Mouse (Mus musculus) limb, embryonic 11.5 days (tissue): ENCODE data around the gene Kif20b. TPM values are rescaled to one million over a fixed set of nuclear protein-coding genes. Genes with fewer than 3 reads are reported as not detected.

Source experiments
- ATAC-seq: fragments of 200-750 bp; cut with Nextera tagmentation; 2 replicates; pipeline ENCODE4 v1.8.0; 2017; ENCODE audit warnings: low read depth; ENCODE audit not compliant: insufficient number of reproducible peaks, low FRiP score, low TSS enrichment
- DNase-seq: peaks from one replicate; pipeline ENCODE4 v3.0.0-alpha.2; 2015; ENCODE audit warnings: low spot score
- H3K27ac ChIP-seq: fragments of 300-500 bp; sonication (generic); replicated peaks from 2 replicates; pipeline ENCODE4 v1.5.1; 2014; ENCODE audit warnings: low read depth, mild to moderate bottlenecking, low read length
- H3K27me3 ChIP-seq: fragments of 300-500 bp; sonication (generic); 2 replicates; pipeline ENCODE4 v1.6.1; 2014; ENCODE audit warnings: mild to moderate bottlenecking, low read length, mixed read lengths; ENCODE audit not compliant: control insufficient read depth, insufficient read depth
- H3K36me3 ChIP-seq: fragments of 300-500 bp; sonication (generic); 2 replicates; pipeline ENCODE4 v1.6.1; 2014; ENCODE audit warnings: mild to moderate bottlenecking, low read length, moderate library complexity, mixed read lengths; ENCODE audit not compliant: control insufficient read depth, insufficient read depth
- H3K4me1 ChIP-seq: fragments of 300-500 bp; sonication (generic); 2 replicates; pipeline ENCODE4 v1.6.1; 2014; ENCODE audit warnings: low read length, mixed read lengths; ENCODE audit not compliant: control insufficient read depth, insufficient read depth
- H3K4me2 ChIP-seq: fragments of 300-500 bp; sonication (generic); 2 replicates; pipeline ENCODE4 v1.6.1; 2014; ENCODE audit warnings: low read depth, mild to moderate bottlenecking, moderate library complexity; ENCODE audit not compliant: severe bottlenecking
- H3K4me3 ChIP-seq: fragments of 300-500 bp; sonication (generic); 2 replicates; pipeline ENCODE4 v1.5.1; 2014; ENCODE audit warnings: low read depth, low read length
- H3K9ac ChIP-seq: fragments of 300-500 bp; sonication (generic); 2 replicates; pipeline ENCODE4 v1.6.1; 2014; ENCODE audit warnings: mild to moderate bottlenecking, low read length
- H3K9me3 ChIP-seq: fragments of 300-500 bp; sonication (generic); 2 replicates; pipeline ENCODE4 v1.6.1; 2016; ENCODE audit warnings: low read length; ENCODE audit not compliant: control insufficient read depth
- WGBS: fragments of 180-500 bp; shearing (Covaris S2); extraction: QIAGEN DNeasy Blood & Tissue Kit; methylation state at CpG from one replicate; pipeline ENCODE4 v1.1.7; 2014; 5-methylcytosine and 5-hydroxymethylcytosine counted together
- microRNA counts: library from miRNA; unstranded; fragments of <30 nt; microRNA quantifications from one replicate; lab custom pipeline; 2016
- microRNA-seq: library from miRNA; unstranded; fragments of <30 nt; microRNA quantifications from one replicate; pipeline ENCODE4, GENCODE M21; 2016
- polyA plus RNA-seq: library from polyadenylated mRNA; unstranded; fragments of >200 nt; fragmentation: Nextera tagmentation; extraction: Ambion mirVana; gene quantifications from 2 replicates; pipeline ENCODE4 v1.2.1, GENCODE M21; 2014

Gene Kif20b
- polyA plus RNA-seq, 1 experiment from 2014 or later, result 77.8 TPM

DNA sequence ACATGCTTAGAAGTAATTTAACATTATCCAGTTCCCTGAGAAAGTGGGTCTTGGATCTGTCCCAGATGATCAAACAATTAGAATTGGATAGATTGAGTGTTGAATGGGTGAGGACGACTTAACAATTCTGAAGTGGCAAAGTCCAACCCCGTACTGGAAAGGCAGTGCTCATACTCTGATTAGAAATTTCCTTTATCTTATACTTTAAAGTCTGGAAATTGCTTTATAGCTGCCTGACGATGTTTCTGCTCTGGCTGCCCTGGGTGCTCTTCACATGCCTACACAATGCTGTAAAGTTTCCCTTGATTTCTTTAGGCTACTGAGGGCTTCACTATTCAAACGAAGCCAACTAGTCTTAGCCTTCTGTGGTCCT, 96.0 kb downstream of the Kif20b start:
- H3K27ac ChIP-seq, result no peak overlapping the region
- WGBS, result 53% methylated on average over 4 of the region's 4 CpGs
- no peak overlapping the region for H3K9ac ChIP-seq
- H3K36me3 ChIP-seq, result no peaks in the 10 kb centered on the region
- ATAC-seq (no peak), DNase-seq (no peak)
- H3K4me1 ChIP-seq, result no peaks in the 10 kb centered on the region
- no peak overlapping the region for H3K4me2 ChIP-seq
- no peaks in the 10 kb centered on the region for H3K9me3 ChIP-seq
- H3K27me3 ChIP-seq, result no peaks in the 10 kb centered on the region
- no peak overlapping the region for H3K4me3 ChIP-seq

MicroRNAs encoded within 50 kb of the gene (microRNA counts, 519-probe panel; counts per million panel counts)
- microRNA mmu-miR-1950 (lab: Ali Mortazavi, UCI), result not detected

Small RNAs within 50 kb of the gene (microRNA-seq; reads per million reads assigned to microRNA genes)
- gene Mir1950, result not detected

Other genes starting within 250 kb of the Kif20b start
- 0.44 and 0.85 TPM in 2 replicates for gene Slc16a12, start 175.1 kb upstream of the Kif20b start, polyA plus RNA-seq
- 10.4 and 10.8 TPM in 2 replicates for gene Pank1, start 42.9 kb upstream of the Kif20b start, polyA plus RNA-seq